Mouse (Mus musculus): ENCODE data around the gene Sult2b1. TPM values are rescaled to one million over a fixed set of nuclear protein-coding genes. Genes with fewer than 3 reads are reported as not detected.
A peak's percentile ranks its signal among the peaks of the same experiment; 100 is the strongest.

Gene Sult2b1
- polyA plus RNA-seq, 1 experiment from 2014 or later = 5.2 TPM

GRCm38 (mm10) chr7:45720413-45721233 is 63.8 kb downstream of the Sult2b1 start, which contains the start of gene Fam83e:
Gene Fam83e, plus strand, starts transcription at chr7:45721212.
- H3K9ac ChIP-seq = peak within 1 kb of the TSS; percentile 96; the same call in 1 of the 2 replicates
- H3K36me3 ChIP-seq = peaks cover 65% of the 10 kb centered on the region
- H3K4me2 ChIP-seq = no peak within 1 kb of the TSS
- no peak within 1 kb of the TSS for H3K4me3 ChIP-seq
- H3K27me3 ChIP-seq = no peaks in the 10 kb centered on the region
- H3K27ac ChIP-seq (replicated peaks) = no peak within 1 kb of the TSS
- WGBS = 86% methylated on average over 14 of the region's 14 CpGs
- ATAC-seq (ENCODE audit: low read depth) = no peak
- H3K4me1 ChIP-seq (replicated peaks) = peaks cover 47% of the 10 kb centered on the region
- H3K9me3 ChIP-seq = no peaks in the 10 kb centered on the region

- Histone ChIP-seq H3K36me3 (peaks cover 57% of the 10 kb centered on the region), H3K9me3 (no peaks in the 10 kb centered on the region), H3K4me2 (peak overlapping the region; percentile 91; the same call in 1 of the 2 replicates), H3K4me3 (peak overlapping the region; percentile 90; the same call in 1 of the 2 replicates), H3K9ac (peak overlapping the region; percentile 96; the same call in 1 of the 2 replicates), H3K27ac (replicated peaks) (no peak overlapping the region), H3K4me1 (replicated peaks) (peaks cover 50% of the 10 kb centered on the region), H3K27me3 (no peaks in the 10 kb centered on the region)
- 92% methylated on average over 16 of the region's 16 CpGs for WGBS
- ATAC-seq (ENCODE audit: low read depth) = no peak
Observed at GRCm38 (mm10) chr7:45719738-45720412, 64.6 kb downstream of the Sult2b1 start.

- H3K4me1 ChIP-seq (replicated peaks) = peaks cover 57% of the 10 kb centered on the region
- no peak overlapping the region for H3K27ac ChIP-seq (replicated peaks)
- H3K27me3 ChIP-seq = no peaks in the 10 kb centered on the region
- H3K4me3 ChIP-seq = peak overlapping the region; percentile 90
- H3K9ac ChIP-seq = peak overlapping the region; percentile 96
- H3K9me3 ChIP-seq = no peaks in the 10 kb centered on the region
- H3K36me3 ChIP-seq = peaks cover 50% of the 10 kb centered on the region
- H3K4me2 ChIP-seq = peak overlapping the region; percentile 91
- no peak for ATAC-seq (ENCODE audit: low read depth)
- WGBS = 88% methylated on average over 10 of the region's 10 CpGs
Observed at GRCm38 (mm10) chr7:45719180-45719579, 65.3 kb downstream of the Sult2b1 start.

- no peaks in the 10 kb centered on the region for H3K27me3 ChIP-seq
- peak overlapping the region; percentile 90 for H3K4me3 ChIP-seq
- peak overlapping the region; percentile 96 for H3K9ac ChIP-seq
- ATAC-seq (ENCODE audit: low read depth) = no peak
- peak overlapping the region; percentile 91 for H3K4me2 ChIP-seq
- no peaks in the 10 kb centered on the region for H3K9me3 ChIP-seq
- WGBS = under 1% methylated on average over 20 of the region's 20 CpGs
- H3K36me3 ChIP-seq = peaks cover 47% of the 10 kb centered on the region
- H3K4me1 ChIP-seq (replicated peaks) = peaks cover 62% of the 10 kb centered on the region
- H3K27ac ChIP-seq (replicated peaks) = peak overlapping the region; percentile 92
Observed at GRCm38 (mm10) chr7:45718331-45718730, 66.1 kb downstream of the Sult2b1 start.

GRCm38 (mm10) chr7:45717918-45718297 is 66.6 kb downstream of the Sult2b1 start, which contains the start of gene Sphk2:
Gene Sphk2, minus strand, starts transcription at chr7:45718002.
- Histone ChIP-seq H3K27ac (replicated peaks) (peak within 1 kb of the TSS; percentile 92), H3K4me3 (peak within 1 kb of the TSS; percentile 90), H3K4me1 (replicated peaks) (peaks cover 62% of the 10 kb centered on the region), H3K9ac (peak within 1 kb of the TSS; percentile 96), H3K27me3 (no peaks in the 10 kb centered on the region), H3K36me3 (peaks cover 47% of the 10 kb centered on the region), H3K4me2 (peak within 1 kb of the TSS; percentile 91), H3K9me3 (no peaks in the 10 kb centered on the region)
- WGBS = under 1% methylated on average over 41 of the region's 41 CpGs
- ATAC-seq (ENCODE audit: low read depth) = peak; percentile 64

- H3K9ac ChIP-seq = peak overlapping the region; percentile 86
- no peaks in the 10 kb centered on the region for H3K27me3 ChIP-seq
- H3K36me3 ChIP-seq = peaks cover 47% of the 10 kb centered on the region
- peak overlapping the region; percentile 88 for H3K27ac ChIP-seq (replicated peaks)
- WGBS = 13% methylated on average over 31 of the region's 31 CpGs
- peaks cover 62% of the 10 kb centered on the region for H3K4me1 ChIP-seq (replicated peaks)
- H3K4me2 ChIP-seq = peak overlapping the region; percentile 82
- ATAC-seq (ENCODE audit: low read depth) = peak; percentile 21
- peak overlapping the region; percentile 90 for H3K4me3 ChIP-seq
- H3K9me3 ChIP-seq = no peaks in the 10 kb centered on the region
Observed at GRCm38 (mm10) chr7:45716952-45717917, 67.2 kb downstream of the Sult2b1 start.

DNA sequence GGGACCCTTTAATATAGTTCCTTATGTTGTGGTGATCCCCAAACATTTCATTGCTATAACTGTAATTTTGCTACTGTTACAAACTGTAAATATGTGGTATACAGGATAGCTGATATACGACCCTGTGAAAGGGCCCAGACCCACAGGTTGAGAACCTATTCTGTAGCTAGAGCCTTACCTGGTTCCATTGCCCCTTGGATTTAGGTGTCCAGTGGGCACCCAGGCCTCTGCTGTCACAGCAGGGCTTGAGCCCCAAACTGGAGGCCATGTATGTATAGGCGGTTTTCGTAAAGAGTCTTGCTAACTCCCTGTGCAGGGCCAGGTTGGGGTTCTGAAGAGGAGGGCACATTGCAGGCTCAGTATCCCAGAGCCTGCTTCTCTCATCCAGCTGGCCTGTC is 68.0 kb downstream of the Sult2b1 start:
- 86% methylated on average over 3 of the region's 3 CpGs for WGBS
- Histone ChIP-seq H3K4me1 (replicated peaks) (peaks cover 57% of the 10 kb centered on the region), H3K36me3 (peaks cover 47% of the 10 kb centered on the region), H3K27ac (replicated peaks) (no peak overlapping the region), H3K4me2 (peak overlapping the region; percentile 82), H3K9me3 (no peaks in the 10 kb centered on the region), H3K4me3 (peak overlapping the region; percentile 90), H3K9ac (peak overlapping the region; percentile 61; the same call in 1 of the 2 replicates), H3K27me3 (no peaks in the 10 kb centered on the region)
- no peak for ATAC-seq (ENCODE audit: low read depth)

DNA sequence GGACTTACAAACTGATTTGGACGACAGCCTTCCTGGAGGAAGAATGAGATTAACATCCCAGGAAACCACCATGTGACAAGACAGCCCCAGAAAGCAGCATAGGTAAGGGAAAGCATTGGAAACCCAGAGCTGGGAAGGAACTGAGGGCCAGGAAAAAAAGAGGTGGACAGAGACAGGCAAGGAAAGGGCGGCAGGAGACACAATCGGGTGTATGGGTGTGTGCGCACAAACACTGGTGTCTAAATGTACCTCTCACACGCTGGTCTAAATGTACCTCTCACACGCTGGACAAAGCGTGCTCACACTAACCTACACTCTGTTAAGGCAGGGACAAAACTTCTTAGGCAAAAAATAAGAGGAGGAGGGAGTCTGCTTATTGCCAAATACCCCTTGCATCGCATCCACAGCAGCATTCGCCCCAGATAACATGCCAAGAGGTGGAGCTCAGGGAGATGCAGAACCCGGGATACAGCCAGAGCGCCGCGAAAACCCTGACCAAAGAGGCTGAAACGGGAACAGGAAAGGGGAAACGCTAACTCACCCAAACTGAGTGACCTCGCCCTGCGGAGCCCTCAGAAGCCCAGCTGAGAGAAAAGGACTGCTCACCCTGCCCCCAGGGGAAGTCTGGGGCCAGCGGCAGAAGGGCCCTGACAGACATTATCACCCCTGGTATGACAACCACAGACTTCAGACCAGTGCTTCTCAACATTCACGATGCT is 68.6 kb downstream of the Sult2b1 start:
- no peak for ATAC-seq (ENCODE audit: low read depth)
- 82% methylated on average over 19 of the region's 19 CpGs for WGBS
- H3K27ac ChIP-seq (replicated peaks) = peak overlapping the region; percentile 77
- H3K4me3 ChIP-seq = peak overlapping the region; percentile 65
- H3K4me2 ChIP-seq = peak overlapping the region; percentile 82
- H3K9me3 ChIP-seq = no peaks in the 10 kb centered on the region
- peaks cover 47% of the 10 kb centered on the region for H3K36me3 ChIP-seq
- no peaks in the 10 kb centered on the region for H3K27me3 ChIP-seq
- peaks cover 52% of the 10 kb centered on the region for H3K4me1 ChIP-seq (replicated peaks)
- H3K9ac ChIP-seq = peak overlapping the region; percentile 61

- H3K4me2 ChIP-seq = peak within 1 kb of the TSS; percentile 82
- H3K4me3 ChIP-seq = peak within 1 kb of the TSS; percentile 65
- H3K4me1 ChIP-seq (replicated peaks) = peaks cover 51% of the 10 kb centered on the region
- no peaks in the 10 kb centered on the region for H3K27me3 ChIP-seq
- 7% methylated on average over 34 of the region's 34 CpGs for WGBS
- ATAC-seq (ENCODE audit: low read depth) = peak; percentile 90
- peaks cover 47% of the 10 kb centered on the region for H3K36me3 ChIP-seq
- no peaks in the 10 kb centered on the region for H3K9me3 ChIP-seq
- H3K9ac ChIP-seq = peak within 1 kb of the TSS; percentile 76
- peak within 1 kb of the TSS; percentile 77 for H3K27ac ChIP-seq (replicated peaks)
Observed at GRCm38 (mm10) chr7:45715090-45715708, 69.3 kb downstream of the Sult2b1 start, which contains the start of gene Rpl18. Gene Rpl18, plus strand, starts transcription at chr7:45715457.

DNA sequence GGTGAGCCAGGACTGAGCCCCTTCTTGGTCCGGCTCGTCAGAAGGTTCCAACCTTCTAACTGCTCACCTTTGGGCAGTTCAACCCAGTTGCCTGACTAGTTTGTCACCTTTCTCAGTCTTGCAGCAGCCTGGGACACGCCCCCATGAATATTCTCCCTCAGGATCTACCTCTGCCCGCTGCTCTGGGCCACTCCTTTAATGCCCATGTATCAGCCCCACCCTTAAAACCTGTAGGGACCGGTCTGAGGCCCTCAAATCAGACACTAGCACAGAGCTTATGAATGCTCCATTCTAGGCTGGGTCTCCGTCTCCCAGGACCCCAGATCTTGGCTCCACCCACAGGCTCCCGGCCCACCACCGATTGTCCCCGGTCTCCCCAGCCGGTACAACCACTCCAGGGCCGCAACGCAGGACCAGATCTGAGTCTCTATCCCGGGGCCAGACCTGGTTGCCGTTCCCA is 69.8 kb downstream of the Sult2b1 start:
- Histone ChIP-seq H3K4me3 (peak overlapping the region; percentile 65), H3K4me2 (peak overlapping the region; percentile 82), H3K9ac (peak overlapping the region; percentile 76), H3K36me3 (peaks cover 47% of the 10 kb centered on the region), H3K27me3 (no peaks in the 10 kb centered on the region), H3K27ac (replicated peaks) (peak overlapping the region; percentile 61; the same call in 1 of the 2 replicates), H3K9me3 (no peaks in the 10 kb centered on the region), H3K4me1 (replicated peaks) (peaks cover 52% of the 10 kb centered on the region)
- peak; percentile 44 for ATAC-seq (ENCODE audit: low read depth)
- WGBS = 12% methylated on average over 14 of the region's 14 CpGs

Data from neural tube, embryonic 13.5 days (tissue).